Mouse (Mus musculus) spleen, adult 2 months (tissue): ENCODE measurements around the gene 2310030G06Rik.

ENCODE experiments used
- CTCF ChIP-seq: fragments of 200-500 bp; IDR thresholded peaks from 2 replicates; pipeline ENCODE4 v1.5.1; 2011; ENCODE audit warnings: mild to moderate bottlenecking, inconsistent platforms; ENCODE audit not compliant: insufficient read depth, insufficient read length, insufficient replicate concordance; ENCODE audit errors: extremely low read depth
- POLR2A ChIP-seq: fragments of 200-500 bp; IDR thresholded peaks from 2 replicates; pipeline ENCODE4 v1.6.1; 2011; ENCODE audit warnings: low read depth, low read length, inconsistent platforms

DNA sequence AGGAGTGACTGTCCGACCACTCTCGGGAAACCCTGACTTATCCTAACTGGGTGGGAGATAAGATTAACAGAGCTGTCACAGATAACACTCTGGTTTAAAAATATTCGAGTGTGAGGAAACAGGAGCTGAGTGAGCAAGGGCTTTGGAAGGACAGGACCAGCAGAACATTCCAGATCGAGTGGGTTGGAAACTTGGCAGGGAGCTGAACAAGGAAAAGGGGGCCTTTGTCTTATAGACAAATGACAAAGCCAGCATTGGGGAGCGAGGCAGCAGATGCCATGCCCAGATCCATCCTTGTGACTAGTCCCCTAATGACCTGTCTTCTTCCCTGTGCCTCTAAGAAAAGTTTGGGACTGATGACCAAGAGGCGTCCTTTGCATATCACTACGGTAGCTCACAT is 7.6 kb upstream of the 2310030G06Rik start:
- TF ChIP-seq CTCF (no peak), POLR2A (no peak)
